Mouse (Mus musculus) heart, embryonic 12.5 days (tissue): ENCODE results near the gene Ninj2. TPM values are rescaled to one million over a fixed set of nuclear protein-coding genes. Genes with fewer than 3 reads are reported as not detected.

Source experiments
- ATAC-seq: fragments of 200-750 bp; cut with Nextera tagmentation; 2 replicates; pipeline ENCODE4 v1.8.0; 2017; ENCODE audit warnings: moderate TSS enrichment, moderate library complexity; ENCODE audit not compliant: insufficient number of reproducible peaks, low FRiP score
- H3K27ac ChIP-seq: fragments of 300-500 bp; sonication (generic); 2 replicates; pipeline ENCODE4 v1.5.1; 2016; ENCODE audit warnings: mild to moderate bottlenecking, moderate library complexity; ENCODE audit not compliant: poor library complexity, severe bottlenecking
- H3K27me3 ChIP-seq: fragments of 300-500 bp; sonication (generic); replicated peaks from 2 replicates; pipeline ENCODE4 v1.6.1; 2016; ENCODE audit warnings: mild to moderate bottlenecking, moderate library complexity
- H3K36me3 ChIP-seq: fragments of 300-500 bp; sonication (generic); 2 replicates; pipeline ENCODE4 v1.6.1; 2016; ENCODE audit warnings: mild to moderate bottlenecking, moderate library complexity
- H3K4me1 ChIP-seq: fragments of 300-500 bp; sonication (generic); replicated peaks from 2 replicates; pipeline ENCODE4 v1.6.1; 2016; ENCODE audit warnings: mild to moderate bottlenecking
- H3K4me2 ChIP-seq: fragments of 300-500 bp; sonication (generic); 2 replicates; pipeline ENCODE4 v1.6.1; 2016; ENCODE audit warnings: mild to moderate bottlenecking, moderate library complexity
- H3K4me3 ChIP-seq: fragments of 300-500 bp; sonication (generic); 2 replicates; pipeline ENCODE4 v1.5.1; 2016; ENCODE audit warnings: mild to moderate bottlenecking
- H3K9ac ChIP-seq: fragments of 300-500 bp; sonication (generic); 2 replicates; pipeline ENCODE4 v1.6.1; 2016; ENCODE audit warnings: mild to moderate bottlenecking, moderate library complexity
- H3K9me3 ChIP-seq: fragments of 300-500 bp; sonication (generic); replicated peaks from 2 replicates; pipeline ENCODE4 v1.6.1; 2016; ENCODE audit warnings: mild to moderate bottlenecking, moderate library complexity
- WGBS: fragments of 180-500 bp; shearing (Covaris S2); methylation state at CpG from one replicate; pipeline ENCODE4 v1.1.7; 2016; 5-methylcytosine and 5-hydroxymethylcytosine counted together
- polyA plus RNA-seq: library from polyadenylated mRNA; unstranded; fragments of >200 nt; fragmentation: Nextera tagmentation; extraction: Ambion mirVana; gene quantifications from 2 replicates; pipeline ENCODE4 v1.2.1, GENCODE M21; 2016

Ninj2 gene
- polyA plus RNA-seq, 1 experiment from 2014 or later: not detected

- Histone ChIP-seq H3K9ac (no peak overlapping the region), H3K4me1 (peaks cover 27% of the 10 kb centered on the region), H3K27ac (no peak overlapping the region)
These were observed 86.6 kb downstream of the Ninj2 start for GRCm38 (mm10) chr6:120179756-120180206.

DNA sequence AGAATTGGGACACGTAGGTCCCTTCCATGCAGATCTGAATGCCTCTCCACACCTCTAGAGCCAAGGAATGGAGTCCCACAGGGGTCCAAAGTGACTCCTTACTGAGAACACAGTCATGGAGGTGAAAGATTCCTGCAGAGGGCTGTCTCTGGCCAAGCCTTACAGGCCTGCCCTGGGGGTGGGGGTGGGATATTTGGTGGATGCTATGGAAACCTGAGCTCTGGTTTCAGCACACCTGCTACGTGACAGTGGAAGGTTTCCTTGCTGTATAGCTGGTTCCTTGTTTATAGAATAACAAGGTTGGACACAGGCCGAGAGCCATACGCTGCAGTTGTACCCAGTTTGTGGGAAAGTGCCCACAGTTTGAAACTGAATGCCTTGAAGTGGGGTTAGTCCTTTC lies 87.3 kb downstream of the Ninj2 start:
- H3K27ac ChIP-seq: 0 out of 2 replicates have a peak overlapping the region, but pooled peaks have one; percentile 5

More at GRCm38 (mm10) chr6:120179756-120180206, 86.6 kb downstream of the Ninj2 start:
- WGBS: 55% methylated on average over 8 of the region's 8 CpGs
- no peaks in the 10 kb centered on the region for H3K36me3 ChIP-seq
- ATAC-seq: no peak
- H3K27me3 ChIP-seq: no peaks in the 10 kb centered on the region
- H3K4me2 ChIP-seq: no peak overlapping the region
- H3K9me3 ChIP-seq: no peaks in the 10 kb centered on the region
- H3K4me3 ChIP-seq: no peak overlapping the region

GRCm38 (mm10) chr6:120182160-120182559 lies 89.0 kb downstream of the Ninj2 start:
- Histone ChIP-seq H3K9me3 (no peaks in the 10 kb centered on the region), H3K9ac (no peak overlapping the region), H3K4me3 (no peak overlapping the region), H3K4me2 (no peak overlapping the region), H3K27ac (no peak overlapping the region), H3K36me3 (no peaks in the 10 kb centered on the region), H3K27me3 (no peaks in the 10 kb centered on the region), H3K4me1 (peaks cover 34% of the 10 kb centered on the region)
- 57% methylated on average over 5 of the region's 5 CpGs for whole genome bisulfite sequencing
- ATAC-seq: peak; percentile 31; the same call in 1 of the 2 replicates

More for the DNA sequence above, 87.3 kb downstream of the Ninj2 start:
- H3K4me1 ChIP-seq: peaks cover 24% of the 10 kb centered on the region
- no peaks in the 10 kb centered on the region for H3K9me3 ChIP-seq
- no peak overlapping the region for H3K4me2 ChIP-seq
- no peak overlapping the region for H3K4me3 ChIP-seq
- H3K36me3 ChIP-seq: no peaks in the 10 kb centered on the region
- H3K9ac ChIP-seq: no peak overlapping the region
- H3K27me3 ChIP-seq: no peaks in the 10 kb centered on the region
- WGBS: 71% methylated on average over 4 of the region's 4 CpGs
- ATAC-seq: no peak

GRCm38 (mm10) chr6:120183771-120184170 lies 90.6 kb downstream of the Ninj2 start:
- Histone ChIP-seq H3K4me2 (no peak overlapping the region), H3K4me1 (peaks cover 50% of the 10 kb centered on the region), H3K9ac (no peak overlapping the region), H3K4me3 (no peak overlapping the region), H3K27me3 (no peaks in the 10 kb centered on the region), H3K36me3 (no peaks in the 10 kb centered on the region), H3K9me3 (no peaks in the 10 kb centered on the region), H3K27ac (no peak overlapping the region)
- 69% methylated on average over 4 of the region's 4 CpGs for WGBS
- ATAC-seq: no peak

DNA sequence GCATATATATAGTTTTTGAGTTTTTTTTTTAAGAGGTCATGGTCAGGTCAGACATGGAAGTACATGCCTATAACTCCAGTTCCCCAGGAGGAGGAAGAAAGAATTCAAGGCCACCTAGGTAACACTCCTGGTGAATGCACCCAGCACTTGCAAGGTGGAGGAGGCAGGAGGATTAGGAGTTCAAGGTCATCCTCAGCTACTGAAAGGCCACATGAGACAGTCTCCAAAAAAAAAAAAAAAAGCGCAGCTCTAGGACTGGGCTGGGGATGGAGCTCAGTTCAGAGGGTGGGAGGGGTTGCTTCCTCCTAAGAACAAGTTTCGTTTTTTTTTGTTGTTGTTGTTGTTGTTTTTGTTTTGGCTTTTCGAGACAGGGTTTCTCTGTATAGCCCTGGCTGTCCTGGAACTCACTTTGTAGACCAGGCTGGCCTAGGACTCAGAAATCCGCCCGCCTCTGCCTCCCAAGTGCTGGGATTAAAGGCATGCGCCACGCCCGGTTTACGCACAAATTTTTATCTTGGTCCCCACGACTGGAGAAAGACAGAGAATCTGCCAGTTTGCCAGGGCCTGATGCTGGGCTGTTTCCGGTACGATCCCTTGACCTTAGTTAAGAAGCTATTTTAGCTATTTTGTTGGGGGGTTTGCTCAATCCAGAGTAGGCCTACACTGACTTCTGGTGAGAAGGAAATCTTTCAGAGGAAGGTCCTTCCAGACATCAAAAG lies 92.0 kb downstream of the Ninj2 start:
- Histone ChIP-seq H3K27ac (no peak overlapping the region), H3K9ac (no peak overlapping the region), H3K27me3 (no peaks in the 10 kb centered on the region), H3K4me3 (no peak overlapping the region), H3K36me3 (no peaks in the 10 kb centered on the region), H3K4me2 (no peak overlapping the region), H3K4me1 (peaks cover 40% of the 10 kb centered on the region), H3K9me3 (no peaks in the 10 kb centered on the region)
- no peak for ATAC-seq
- 86% methylated on average over 12 of the region's 12 CpGs for WGBS

GRCm38 (mm10) chr6:120185756-120186155 lies 92.6 kb downstream of the Ninj2 start:
- no peaks in the 10 kb centered on the region for H3K27me3 ChIP-seq
- 0 out of 2 replicates have a peak overlapping the region, but pooled peaks have one; percentile 9 for H3K9ac ChIP-seq
- no peaks in the 10 kb centered on the region for H3K9me3 ChIP-seq
- H3K27ac ChIP-seq: 0 out of 2 replicates have a peak overlapping the region, but pooled peaks have one; percentile 30
- ATAC-seq: no peak
- H3K36me3 ChIP-seq: no peaks in the 10 kb centered on the region
- H3K4me3 ChIP-seq: no peak overlapping the region
- H3K4me2 ChIP-seq: no peak overlapping the region
- 46% methylated on average over 7 of the region's 7 CpGs for WGBS
- peaks cover 39% of the 10 kb centered on the region for H3K4me1 ChIP-seq

DNA sequence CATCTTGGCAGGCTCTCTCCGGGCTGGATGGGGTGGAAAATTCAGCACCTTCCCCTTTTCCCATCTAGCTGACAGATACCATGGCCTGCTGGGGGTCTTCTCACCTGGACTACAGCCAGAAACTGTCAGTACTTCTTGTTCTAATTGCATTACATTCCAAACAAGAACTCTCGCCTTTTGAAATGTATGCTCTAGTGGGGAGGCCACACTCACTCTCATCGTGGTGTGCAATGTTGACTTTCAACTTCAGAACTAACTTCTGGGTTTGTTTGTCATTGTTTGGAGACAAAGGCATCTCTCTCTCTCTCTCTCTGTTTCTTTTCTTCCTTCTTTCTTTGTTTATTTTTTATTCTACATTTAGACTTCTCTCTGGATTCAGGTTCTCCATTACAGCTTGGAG lies 93.4 kb downstream of the Ninj2 start:
- no peak for ATAC-seq
- Histone ChIP-seq H3K27me3 (no peaks in the 10 kb centered on the region), H3K9ac (no peak overlapping the region), H3K27ac (no peak overlapping the region), H3K4me3 (no peak overlapping the region), H3K36me3 (no peaks in the 10 kb centered on the region), H3K4me1 (peaks cover 48% of the 10 kb centered on the region), H3K9me3 (no peaks in the 10 kb centered on the region), H3K4me2 (no peak overlapping the region)
- 47% methylated on average over 3 of the region's 3 CpGs for WGBS

GRCm38 (mm10) chr6:120187587-120188176 lies 94.5 kb downstream of the Ninj2 start:
- H3K9me3 ChIP-seq: no peaks in the 10 kb centered on the region
- H3K9ac ChIP-seq: 0 out of 2 replicates have a peak overlapping the region, but pooled peaks have one; percentile 15
- H3K4me3 ChIP-seq: 0 out of 2 replicates have a peak overlapping the region, but pooled peaks have one; percentile 4
- WGBS: 20% methylated on average over 18 of the region's 18 CpGs
- H3K27ac ChIP-seq: no peak overlapping the region
- H3K4me2 ChIP-seq: peak overlapping the region; percentile 55
- ATAC-seq: no peak
- H3K36me3 ChIP-seq: no peaks in the 10 kb centered on the region
- peaks cover 58% of the 10 kb centered on the region for H3K4me1 ChIP-seq
- H3K27me3 ChIP-seq: no peaks in the 10 kb centered on the region

- Histone ChIP-seq H3K4me1 (peaks cover 66% of the 10 kb centered on the region), H3K27me3 (no peaks in the 10 kb centered on the region), H3K4me3 (no peak overlapping the region), H3K9me3 (no peaks in the 10 kb centered on the region), H3K36me3 (no peaks in the 10 kb centered on the region), H3K27ac (no peak overlapping the region), H3K9ac (0 out of 2 replicates have a peak overlapping the region, but pooled peaks have one; percentile 15), H3K4me2 (peak overlapping the region; percentile 55)
- peak; percentile 46; the same call in 1 of the 2 replicates for ATAC-seq
- 26% methylated on average over 24 of the region's 24 CpGs for WGBS
These were observed 95.5 kb downstream of the Ninj2 start for GRCm38 (mm10) chr6:120188376-120189235.

DNA sequence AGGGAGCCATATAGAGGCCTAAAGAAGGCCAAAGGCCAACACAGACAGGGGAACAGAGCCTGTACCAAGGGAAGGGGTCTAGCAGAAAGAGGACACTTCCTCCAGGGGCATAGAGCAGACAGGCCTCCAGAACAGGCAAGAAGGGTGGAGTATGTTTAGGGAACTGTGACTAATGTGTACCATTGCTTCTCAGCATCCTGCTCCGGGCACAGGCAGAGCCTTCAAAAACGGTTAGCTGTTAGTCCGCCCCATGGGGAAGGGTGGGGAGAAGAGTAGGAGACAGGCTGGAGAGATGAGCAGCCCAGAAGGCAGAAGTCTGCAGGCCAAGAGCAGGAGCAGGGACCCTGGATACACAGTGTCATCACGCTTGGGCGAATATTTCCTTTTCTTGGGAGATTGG lies 96.1 kb downstream of the Ninj2 start:
- ATAC-seq: no peak
- Histone ChIP-seq H3K27ac (no peak overlapping the region), H3K4me3 (no peak overlapping the region), H3K9me3 (no peaks in the 10 kb centered on the region), H3K4me1 (peaks cover 66% of the 10 kb centered on the region), H3K4me2 (no peak overlapping the region), H3K27me3 (no peaks in the 10 kb centered on the region), H3K9ac (no peak overlapping the region), H3K36me3 (no peaks in the 10 kb centered on the region)
- 81% methylated on average over 5 of the region's 5 CpGs for WGBS

- H3K27me3 ChIP-seq: no peaks in the 10 kb centered on the region
- no peaks in the 10 kb centered on the region for H3K36me3 ChIP-seq
- H3K27ac ChIP-seq: peak overlapping the region; percentile 38; the same call in 1 of the 2 replicates
- H3K9me3 ChIP-seq: no peaks in the 10 kb centered on the region
- WGBS: 86% methylated on average over 4 of the region's 4 CpGs
- peaks cover 66% of the 10 kb centered on the region for H3K4me1 ChIP-seq
- ATAC-seq: no peak
- no peak overlapping the region for H3K9ac ChIP-seq
- no peak overlapping the region for H3K4me3 ChIP-seq
- H3K4me2 ChIP-seq: no peak overlapping the region
These were observed 97.2 kb downstream of the Ninj2 start for GRCm38 (mm10) chr6:120190365-120190764.
